Mouse (Mus musculus) liver, embryonic 13.5 days (tissue): ENCODE data around the gene Fam222a. TPM values are rescaled to one million over a fixed set of nuclear protein-coding genes. Genes with fewer than 3 reads are reported as not detected.

ENCODE experiments used
- ATAC-seq: fragments of 200-750 bp; cut with Nextera tagmentation; 2 replicates; pipeline ENCODE4 v1.8.0; 2017; ENCODE audit warnings: low read depth, mild to moderate bottlenecking, moderate number of reproducible peaks, moderate library complexity
- DNase-seq: peaks from one replicate; pipeline ENCODE4 v3.0.0; 2022
- H3K27ac ChIP-seq: fragments of 300-500 bp; sonication (generic); 2 replicates; pipeline ENCODE4 v1.5.1; 2015; ENCODE audit warnings: moderate library complexity, mild to moderate bottlenecking, inconsistent platforms
- H3K27me3 ChIP-seq: fragments of 300-500 bp; sonication (generic); 2 replicates; pipeline ENCODE4 v1.6.1; 2015; ENCODE audit warnings: mild to moderate bottlenecking, inconsistent platforms
- H3K36me3 ChIP-seq: fragments of 300-500 bp; sonication (generic); 2 replicates; pipeline ENCODE4 v1.6.1; 2015; ENCODE audit warnings: mild to moderate bottlenecking, inconsistent platforms
- H3K4me1 ChIP-seq: fragments of 300-500 bp; sonication (generic); replicated peaks from 2 replicates; pipeline ENCODE4 v1.6.1; 2015; ENCODE audit warnings: inconsistent platforms
- H3K4me2 ChIP-seq: fragments of 300-500 bp; sonication (generic); 2 replicates; pipeline ENCODE4 v1.6.1; 2015; ENCODE audit warnings: inconsistent platforms, mild to moderate bottlenecking, moderate library complexity
- H3K4me3 ChIP-seq: fragments of 300-500 bp; sonication (generic); replicated peaks from 2 replicates; pipeline ENCODE4 v1.5.1; 2015; ENCODE audit warnings: mild to moderate bottlenecking, inconsistent platforms
- H3K9ac ChIP-seq: fragments of 300-500 bp; sonication (generic); 2 replicates; pipeline ENCODE4 v1.6.1; 2015; ENCODE audit warnings: mild to moderate bottlenecking, inconsistent platforms
- H3K9me3 ChIP-seq: fragments of 300-500 bp; sonication (generic); replicated peaks from 2 replicates; pipeline ENCODE4 v1.6.1; 2016; ENCODE audit warnings: inconsistent platforms
- WGBS: fragments of 180-500 bp; shearing (Covaris S2); methylation state at CpG from one replicate; pipeline ENCODE4 v1.1.7; 2015; ENCODE audit not compliant: insufficient replicate concordance; 5-methylcytosine and 5-hydroxymethylcytosine counted together
- polyA plus RNA-seq: library from polyadenylated mRNA; unstranded; fragments of >200 nt; fragmentation: Nextera tagmentation; extraction: Ambion mirVana; gene quantifications from 2 replicates; pipeline ENCODE4 v1.2.1, GENCODE M21; 2015

Gene Fam222a
- 0.58 and 0.61 TPM in 2 replicates for polyA plus RNA-seq

DNA sequence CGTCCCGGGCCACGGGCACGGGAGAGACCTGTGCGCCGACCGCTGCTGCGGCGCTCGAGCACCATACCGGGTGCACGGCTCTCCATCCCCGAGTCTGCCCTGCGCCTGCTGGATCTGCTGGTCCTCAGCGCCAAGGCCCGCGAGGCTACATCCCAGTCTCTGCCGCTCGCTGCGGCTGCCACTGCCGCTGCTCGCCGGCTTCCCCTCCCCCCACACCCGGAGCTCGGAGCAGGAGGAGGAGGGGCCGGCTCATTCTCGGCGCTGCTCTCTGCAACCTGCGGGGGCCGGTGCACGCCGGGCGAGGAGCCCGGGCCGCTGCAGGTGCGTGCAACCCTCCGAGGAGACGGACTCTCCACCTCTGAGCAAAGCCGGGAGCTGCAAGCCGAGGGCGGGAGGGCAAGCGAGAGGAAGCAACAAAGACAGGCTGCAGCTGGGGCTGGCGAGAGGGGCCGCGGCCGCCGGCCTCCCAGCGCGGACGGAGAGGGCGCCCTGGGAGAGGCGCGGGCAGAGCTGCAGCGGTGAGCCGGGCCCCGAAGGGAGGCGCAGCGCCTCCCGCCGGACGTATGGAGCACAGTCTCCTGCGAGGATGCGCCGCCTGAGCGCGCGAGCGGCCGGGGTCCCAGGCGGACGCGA lies at the start of gene Fam222a:
Gene Fam222a, plus strand, starts transcription at position 452 of the 633 bp plus-strand sequence.
- Histone ChIP-seq H3K4me2 (peak within 1 kb of the TSS; percentile 86), H3K4me1 (peaks cover 57% of the 10 kb centered on the region), H3K27me3 (peaks cover 73% of the 10 kb centered on the region), H3K36me3 (no peaks in the 10 kb centered on the region), H3K9me3 (no peaks in the 10 kb centered on the region; the same call in 1 of the 2 replicates), H3K9ac (peak within 1 kb of the TSS; percentile 57), H3K27ac (peak within 1 kb of the TSS; percentile 18; the same call in 1 of the 2 replicates), H3K4me3 (peak within 1 kb of the TSS; percentile 67)
- peak; percentile 49 for ATAC-seq
- DNase-seq, result peak; percentile 23
- under 1% methylated on average over 72 of the region's 72 CpGs for WGBS

DNA sequence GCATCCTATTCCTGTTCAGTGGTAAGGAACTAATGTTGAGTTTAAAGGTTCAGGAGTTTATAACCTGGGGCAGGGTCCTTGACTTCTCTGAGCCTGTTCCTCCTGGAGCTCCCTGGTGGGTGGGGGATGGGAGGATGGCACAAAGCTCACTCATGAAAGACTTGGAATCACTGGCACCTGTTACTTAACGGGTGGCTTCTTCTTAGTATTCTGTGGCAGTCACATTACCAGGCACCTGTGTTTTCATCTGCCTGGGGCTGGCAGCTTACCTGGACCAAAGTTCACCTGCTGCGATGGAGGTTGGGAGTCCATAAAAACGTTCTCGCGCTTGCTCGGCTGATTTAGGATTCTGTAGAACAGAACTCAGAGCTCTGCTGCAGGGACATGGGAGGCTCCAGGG lies 39.5 kb upstream of the Fam222a start:
- H3K4me3 ChIP-seq, result no peak overlapping the region
- H3K27ac ChIP-seq, result no peak overlapping the region
- no peak overlapping the region for H3K9ac ChIP-seq
- no peaks in the 10 kb centered on the region for H3K36me3 ChIP-seq
- DNase-seq (no peak), ATAC-seq (no peak)
- 69% methylated on average over 6 of the region's 6 CpGs for WGBS
- no peaks in the 10 kb centered on the region for H3K9me3 ChIP-seq
- no peaks in the 10 kb centered on the region for H3K27me3 ChIP-seq
- no peaks in the 10 kb centered on the region for H3K4me1 ChIP-seq
- H3K4me2 ChIP-seq, result no peak overlapping the region

DNA sequence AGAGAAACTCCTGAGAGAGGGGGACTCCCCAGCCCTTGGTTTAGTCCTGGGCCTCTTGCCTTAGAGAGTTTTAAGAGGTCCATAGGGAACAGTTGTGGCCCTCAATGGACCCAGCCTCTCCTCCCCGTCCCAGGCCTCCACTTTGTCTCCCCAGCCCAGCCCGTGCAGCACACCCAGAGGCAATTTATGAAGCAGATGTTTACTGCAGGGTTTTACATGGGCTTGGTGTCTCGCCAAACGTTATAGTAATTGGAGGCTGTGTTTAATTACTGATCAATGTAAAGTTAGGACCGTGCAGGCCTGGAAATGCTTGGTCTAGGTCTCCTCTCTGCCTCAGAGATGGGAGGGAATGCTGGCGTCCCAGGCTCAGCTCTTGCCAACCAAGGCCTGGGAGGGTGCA lies 37.5 kb upstream of the Fam222a start:
- 54% methylated on average over 6 of the region's 6 CpGs for WGBS
- Histone ChIP-seq H3K4me2 (no peak overlapping the region), H3K9ac (no peak overlapping the region), H3K4me3 (no peak overlapping the region), H3K36me3 (no peaks in the 10 kb centered on the region), H3K27ac (no peak overlapping the region), H3K9me3 (no peaks in the 10 kb centered on the region), H3K27me3 (no peaks in the 10 kb centered on the region), H3K4me1 (no peaks in the 10 kb centered on the region)
- no peak for DNase-seq
- ATAC-seq, result no peak

DNA sequence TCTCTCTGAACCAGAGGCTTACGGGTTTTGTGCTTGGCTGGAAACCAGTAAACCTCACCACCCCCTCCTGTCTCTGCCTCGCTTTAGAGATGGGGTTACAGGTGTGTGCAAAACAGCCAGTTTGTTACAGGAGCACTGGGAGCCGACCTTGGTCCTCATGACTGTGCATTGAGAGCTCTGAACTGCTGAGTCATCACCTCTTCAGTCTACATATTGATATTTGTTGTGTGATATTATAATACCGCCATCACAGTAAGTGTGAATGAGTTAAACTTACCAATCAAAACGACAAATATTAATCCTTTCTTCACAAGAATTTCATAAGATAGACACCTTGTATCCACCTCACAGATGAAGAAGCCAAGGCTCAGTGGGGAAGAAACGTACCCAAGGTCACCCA lies 35.8 kb upstream of the Fam222a start:
- H3K4me1 ChIP-seq, result no peaks in the 10 kb centered on the region
- no peaks in the 10 kb centered on the region for H3K36me3 ChIP-seq
- H3K4me2 ChIP-seq, result no peak overlapping the region
- H3K9ac ChIP-seq, result no peak overlapping the region
- no peaks in the 10 kb centered on the region for H3K9me3 ChIP-seq
- 55% methylated on average over 6 of the region's 6 CpGs for WGBS
- peaks cover 7% of the 10 kb centered on the region for H3K27me3 ChIP-seq
- no peak overlapping the region for H3K4me3 ChIP-seq
- H3K27ac ChIP-seq, result no peak overlapping the region
- no peak for DNase-seq
- no peak for ATAC-seq

DNA sequence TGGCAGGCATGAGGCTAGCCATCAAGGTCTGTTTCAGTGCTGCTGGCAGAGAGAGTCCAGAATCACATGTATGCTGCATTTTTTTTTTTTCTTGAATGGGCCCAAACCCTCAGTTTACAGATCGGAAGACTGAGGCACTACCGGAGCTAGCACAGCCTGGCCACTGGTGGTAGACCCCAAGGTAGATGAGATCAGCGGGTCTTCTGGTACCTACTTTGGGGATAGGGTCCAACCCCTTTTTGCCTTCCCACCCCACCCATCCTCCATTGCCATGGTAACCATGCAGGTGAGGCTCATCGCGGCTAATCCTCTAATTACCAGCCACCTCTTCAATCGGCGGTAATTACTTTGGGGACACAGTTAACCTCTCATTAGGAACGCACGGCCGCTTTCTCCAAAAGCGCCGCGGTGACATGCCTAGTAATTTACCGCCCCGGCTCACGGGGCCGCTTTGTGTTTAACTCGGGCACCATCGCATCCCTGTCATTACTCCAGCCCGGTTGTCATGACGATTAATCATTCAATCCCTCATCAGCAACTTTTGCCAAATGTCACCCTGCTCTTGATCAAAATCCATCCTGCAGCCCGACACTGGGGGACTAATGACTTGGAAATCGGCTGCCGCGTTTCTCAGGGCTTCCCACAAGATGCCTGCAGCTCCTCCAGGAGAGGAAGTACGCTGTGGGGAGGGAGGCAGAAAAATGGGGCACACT lies 30.4 kb upstream of the Fam222a start:
- H3K9ac ChIP-seq, result no peak overlapping the region
- no peak for ATAC-seq
- no peaks in the 10 kb centered on the region for H3K4me1 ChIP-seq
- H3K4me3 ChIP-seq, result no peak overlapping the region
- peaks cover 29% of the 10 kb centered on the region for H3K27me3 ChIP-seq
- no peak for DNase-seq
- 11% methylated on average over 26 of the region's 26 CpGs for WGBS
- no peaks in the 10 kb centered on the region for H3K9me3 ChIP-seq
- H3K36me3 ChIP-seq, result no peaks in the 10 kb centered on the region
- H3K4me2 ChIP-seq, result no peak overlapping the region
- no peak overlapping the region for H3K27ac ChIP-seq

DNA sequence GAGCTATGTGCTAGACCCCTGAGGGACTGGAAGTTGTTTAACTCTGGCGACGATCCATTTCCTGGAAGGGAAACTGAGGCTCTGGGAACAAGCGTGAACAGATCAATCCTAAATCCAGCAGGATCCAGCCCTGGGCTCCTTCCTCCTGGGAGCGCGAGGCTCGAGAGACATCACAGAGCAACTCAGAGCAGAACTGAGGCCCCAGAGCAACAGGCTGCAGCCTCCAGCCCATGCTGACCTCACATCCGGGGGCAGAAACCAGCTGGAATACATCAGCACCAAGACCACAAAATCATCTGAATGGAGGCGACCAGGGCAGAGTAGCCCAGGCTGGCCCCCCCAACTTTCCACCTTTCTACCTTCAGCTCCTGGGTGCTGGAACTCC lies 29.8 kb upstream of the Fam222a start:
- no peaks in the 10 kb centered on the region for H3K4me1 ChIP-seq
- no peak overlapping the region for H3K4me2 ChIP-seq
- no peak overlapping the region for H3K27ac ChIP-seq
- WGBS, result 15% methylated on average over 8 of the region's 8 CpGs
- H3K27me3 ChIP-seq, result peaks cover 29% of the 10 kb centered on the region
- H3K36me3 ChIP-seq, result no peaks in the 10 kb centered on the region
- DNase-seq, result no peak
- ATAC-seq, result no peak
- no peak overlapping the region for H3K9ac ChIP-seq
- H3K4me3 ChIP-seq, result no peak overlapping the region
- H3K9me3 ChIP-seq, result no peaks in the 10 kb centered on the region

DNA sequence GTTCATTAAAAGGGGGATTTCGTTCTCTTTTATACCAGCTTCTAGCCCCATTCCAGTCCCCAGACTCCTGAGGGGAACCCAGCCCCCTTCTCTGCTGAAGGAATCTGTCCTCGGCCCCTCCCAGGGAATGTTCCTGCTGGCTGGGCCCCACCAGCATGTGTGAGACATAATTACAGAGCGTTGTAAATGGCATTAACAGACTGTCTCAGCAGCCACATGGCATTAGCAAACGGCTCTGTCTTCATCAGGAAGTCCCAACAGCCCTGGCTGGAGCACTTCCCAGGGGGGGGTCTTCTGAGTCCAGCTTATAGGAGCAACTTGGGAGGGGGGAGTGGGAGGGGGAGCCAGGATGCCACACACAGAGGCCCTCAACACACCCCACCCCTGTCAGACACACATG lies 29.1 kb upstream of the Fam222a start:
- ATAC-seq (no peak), DNase-seq (no peak)
- Histone ChIP-seq H3K4me2 (no peak overlapping the region), H3K9ac (no peak overlapping the region), H3K27ac (no peak overlapping the region), H3K9me3 (no peaks in the 10 kb centered on the region), H3K4me3 (no peak overlapping the region), H3K36me3 (no peaks in the 10 kb centered on the region), H3K27me3 (peaks cover 29% of the 10 kb centered on the region), H3K4me1 (no peaks in the 10 kb centered on the region)
- 45% methylated on average over 4 of the region's 4 CpGs for WGBS

DNA sequence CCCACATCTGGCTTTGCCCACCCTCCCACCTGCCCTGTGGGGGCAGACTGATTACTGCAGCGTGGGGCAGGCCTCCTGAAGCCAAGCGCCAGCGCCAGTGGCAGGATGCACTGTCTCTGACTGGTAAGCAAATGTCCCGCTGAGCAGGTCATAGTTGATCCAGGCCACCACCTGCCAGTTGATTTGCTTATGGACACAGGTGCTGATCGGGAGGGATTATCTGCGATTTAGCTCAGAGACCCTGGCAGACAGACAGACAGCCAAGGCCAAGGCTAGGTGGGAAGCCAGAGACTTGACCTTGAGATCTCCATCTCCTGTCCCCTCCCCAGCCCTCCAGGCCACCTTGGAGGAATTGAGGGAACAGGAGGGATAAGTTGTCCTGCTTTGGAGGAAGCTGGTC lies 28.1 kb upstream of the Fam222a start:
- no peaks in the 10 kb centered on the region for H3K4me1 ChIP-seq
- WGBS, result 62% methylated on average over 6 of the region's 6 CpGs
- H3K4me2 ChIP-seq, result no peak overlapping the region
- peaks cover 29% of the 10 kb centered on the region for H3K27me3 ChIP-seq
- 0 out of 2 replicates have a peak, but pooled peaks cover 4% of the 10 kb centered on the region for H3K9me3 ChIP-seq
- no peak for DNase-seq
- no peak overlapping the region for H3K9ac ChIP-seq
- H3K36me3 ChIP-seq, result no peaks in the 10 kb centered on the region
- H3K4me3 ChIP-seq, result no peak overlapping the region
- H3K27ac ChIP-seq, result no peak overlapping the region
- no peak for ATAC-seq

DNA sequence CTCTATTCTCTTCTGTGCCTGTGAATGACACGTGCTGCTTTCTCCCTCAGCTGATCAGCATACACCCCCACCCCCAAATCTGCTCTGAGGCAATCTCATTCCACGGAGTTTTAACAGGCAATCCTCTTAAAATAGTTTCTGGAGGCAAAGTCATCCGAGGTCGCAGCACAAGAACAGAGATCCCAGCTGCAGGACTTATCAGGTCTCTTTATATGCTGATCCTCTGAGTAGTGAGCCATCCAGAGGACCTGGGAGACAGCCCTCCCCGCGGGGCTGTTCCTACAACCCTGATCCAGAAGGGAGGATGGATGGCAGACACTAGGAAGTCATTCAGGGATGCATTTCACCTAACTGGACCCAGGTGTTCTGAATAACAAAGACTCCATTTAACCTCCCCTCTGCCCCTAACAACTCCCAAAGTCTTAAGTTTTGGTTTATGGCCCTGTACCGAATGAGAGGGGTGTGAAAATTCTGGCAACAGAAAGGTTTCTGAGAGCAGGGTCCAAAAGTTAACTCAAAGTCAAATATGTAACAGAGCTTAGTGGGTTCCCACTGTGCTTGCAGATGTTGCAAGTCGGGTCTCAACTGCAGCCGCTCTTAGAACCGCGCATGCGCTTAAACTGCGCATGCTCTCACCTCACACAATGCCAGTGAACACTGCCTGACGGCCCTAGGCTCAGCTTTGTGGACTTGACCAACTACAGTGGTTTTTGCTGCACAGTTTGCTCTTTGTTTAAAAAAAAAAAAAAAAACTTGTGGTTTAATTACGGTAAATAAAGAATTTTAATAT lies 26.0 kb upstream of the Fam222a start:
- ATAC-seq, result no peak
- 0 out of 2 replicates have a peak, but pooled peaks cover 4% of the 10 kb centered on the region for H3K9me3 ChIP-seq
- H3K27me3 ChIP-seq, result peaks cover 24% of the 10 kb centered on the region
- H3K27ac ChIP-seq, result no peak overlapping the region
- H3K4me3 ChIP-seq, result no peak overlapping the region
- H3K4me1 ChIP-seq, result no peaks in the 10 kb centered on the region
- H3K4me2 ChIP-seq, result no peak overlapping the region
- no peak overlapping the region for H3K9ac ChIP-seq
- 36% methylated on average over 15 of the region's 15 CpGs for WGBS
- DNase-seq, result no peak
- no peaks in the 10 kb centered on the region for H3K36me3 ChIP-seq

DNA sequence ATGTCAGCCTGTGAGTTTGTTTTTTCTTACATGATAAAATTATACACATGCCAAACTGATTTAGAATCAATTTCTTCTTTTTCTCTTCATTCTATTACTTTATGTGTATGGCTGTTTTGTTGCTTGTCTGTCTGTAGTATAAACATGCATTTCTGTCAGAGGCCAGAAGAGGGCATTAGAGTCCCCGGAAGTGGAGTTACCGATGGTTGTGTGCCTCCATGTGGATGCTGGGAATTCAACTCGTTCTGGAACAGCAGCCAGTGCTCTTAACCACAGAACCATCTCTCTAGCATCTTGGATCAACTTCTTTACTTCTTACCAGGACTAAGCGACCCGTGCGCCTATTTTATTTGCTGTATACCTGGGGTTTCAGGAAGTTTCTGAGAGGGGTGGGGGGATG lies 24.2 kb upstream of the Fam222a start:
- no peak for DNase-seq
- WGBS, result 75% methylated on average over 6 of the region's 6 CpGs
- ATAC-seq, result no peak
- H3K27me3 ChIP-seq, result peaks cover 6% of the 10 kb centered on the region
- no peak overlapping the region for H3K27ac ChIP-seq
- no peaks in the 10 kb centered on the region for H3K36me3 ChIP-seq
- no peak overlapping the region for H3K4me2 ChIP-seq
- no peaks in the 10 kb centered on the region for H3K4me1 ChIP-seq
- no peak overlapping the region for H3K4me3 ChIP-seq
- no peak overlapping the region for H3K9ac ChIP-seq
- 0 out of 2 replicates have a peak, but pooled peaks cover 4% of the 10 kb centered on the region for H3K9me3 ChIP-seq

DNA sequence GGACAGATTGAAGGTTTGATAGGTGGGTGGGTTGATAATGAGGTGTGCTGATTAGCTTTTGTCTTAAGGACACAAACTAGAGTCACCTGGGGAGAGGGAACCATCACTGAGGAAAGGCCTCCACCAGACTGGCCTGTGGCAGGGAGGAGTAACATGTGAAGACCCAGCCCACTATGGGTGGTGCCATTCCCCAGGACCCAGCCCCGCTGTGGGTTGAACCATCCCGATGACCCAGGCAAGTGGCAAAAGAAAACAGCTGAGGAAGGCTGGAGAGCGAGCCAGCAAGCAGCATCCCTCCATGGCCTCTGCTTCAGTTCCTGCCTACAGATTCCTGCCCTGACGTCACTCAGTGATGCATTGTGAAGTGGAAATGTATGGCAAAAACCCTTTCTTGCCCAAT lies 23.6 kb upstream of the Fam222a start:
- peaks cover under 1% of the 10 kb centered on the region; the same call in 1 of the 2 replicates for H3K27me3 ChIP-seq
- H3K36me3 ChIP-seq, result no peaks in the 10 kb centered on the region
- no peak overlapping the region for H3K4me3 ChIP-seq
- no peak for DNase-seq
- H3K9ac ChIP-seq, result no peak overlapping the region
- ATAC-seq, result no peak
- no peaks in the 10 kb centered on the region for H3K4me1 ChIP-seq
- 67% methylated on average over 4 of the region's 4 CpGs for WGBS
- H3K27ac ChIP-seq, result no peak overlapping the region
- H3K4me2 ChIP-seq, result no peak overlapping the region
- 0 out of 2 replicates have a peak, but pooled peaks cover 4% of the 10 kb centered on the region for H3K9me3 ChIP-seq
